Mouse (Mus musculus): ENCODE results near the gene C1galt1. TPM values are rescaled to one million over a fixed set of nuclear protein-coding genes. Genes with fewer than 3 reads are reported as not detected.
A peak's percentile ranks its signal among the peaks of the same experiment; 100 is the strongest.

C1galt1 gene
- total RNA-seq, 2 experiments from 2014 or later, result 18.5 to 19.4 TPM

- peak; percentile 24 for DNase-seq
These were observed 14.5 kb downstream of the C1galt1 start for GRCm38 (mm10) chr6:7859161-7859560.

- no peak for DNase-seq
These were observed 16.4 kb downstream of the C1galt1 start for GRCm38 (mm10) chr6:7861033-7861432.

- peak; percentile 20 for DNase-seq
These were observed 18.7 kb downstream of the C1galt1 start for GRCm38 (mm10) chr6:7863354-7863753.

- DNase-seq, result no peak
These were observed 32.2 kb downstream of the C1galt1 start for GRCm38 (mm10) chr6:7876836-7877235.

- no peak for DNase-seq
These were observed 37.0 kb downstream of the C1galt1 start for GRCm38 (mm10) chr6:7881595-7882128.

GRCm38 (mm10) chr6:7882520-7882919 lies 37.9 kb downstream of the C1galt1 start:
- peak; percentile 72 for DNase-seq

- DNase-seq, result no peak
These were observed 41.5 kb downstream of the C1galt1 start for GRCm38 (mm10) chr6:7885994-7886684.

GRCm38 (mm10) chr6:7886685-7887004 lies 42.0 kb downstream of the C1galt1 start:
- DNase-seq, result no peak

- DNase-seq, result no peak
These were observed 51.7 kb downstream of the C1galt1 start for GRCm38 (mm10) chr6:7896339-7896738.

GRCm38 (mm10) chr6:7912015-7912414 lies 67.4 kb downstream of the C1galt1 start:
- no peak for DNase-seq

Other genes starting within 250 kb of the C1galt1 start
- gene Asns, start 151.6 kb upstream of the C1galt1 start, total RNA-seq (2021), result 1 to 10 TPM; 8.5 to 9.1 TPM

All from heart, postnatal 4 days (tissue).